Comparison of ENCODE assay signal across 21 mouse cellular contexts in the genomic region with DNA sequence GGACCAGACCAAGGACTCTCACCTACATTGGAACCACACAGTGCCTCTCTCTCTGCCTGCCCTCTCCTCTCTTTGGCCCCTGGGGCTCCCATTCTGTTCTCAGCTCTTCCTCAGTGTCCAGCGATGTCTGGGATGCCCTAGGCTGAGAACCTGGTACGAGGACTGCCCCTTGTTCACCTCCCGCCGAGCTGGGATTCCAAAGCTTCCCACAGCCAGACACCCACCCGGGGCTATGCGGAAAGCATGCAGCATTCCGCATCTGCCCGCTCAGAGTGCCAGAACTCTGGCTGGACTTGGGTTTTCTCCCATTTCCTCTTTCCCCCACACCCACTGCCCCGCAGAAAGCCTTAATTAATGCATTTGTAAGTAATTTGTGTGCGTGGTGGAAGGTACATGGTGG. TPM values are rescaled to one million over a fixed set of nuclear protein-coding genes. Genes with fewer than 3 reads are reported as not detected.
DNase-seq lines count a peak whose midpoint lies in the region; ATAC-seq and TF ChIP-seq lines count a peak whose summit lies in the region.
"Had no signal": no experiment of that assay in that cellular context is flagged by ENCODE, and none has a peak within 500 bp of the region (broad histone marks: within the 10 kb centered on the region; RNA-seq: fewer than 3 reads in every experiment).

No protein-coding gene starts in this region.

- DNase-seq in forebrain, embryonic 11.5 days (ENCODE audit: low spot score) = peak; percentile 52
- DNase-seq in midbrain, postnatal 0 days (ENCODE audit: low spot score) = no peak
- no peak for DNase-seq in limb, embryonic 10.5 days (ENCODE audit: low spot score)
- no peak for DNase-seq in thymus, postnatal 25 days
- no peak for DNase-seq in kidney, postnatal 10 days
- no peak for DNase-seq in lung, postnatal 4 days
- DNase-seq: adrenal gland, postnatal 10 days; B cell, adult 2 months; cerebellum, adult 11 months; cerebellum, adult 8-10 months; cerebellum, postnatal 14 days; embryo, embryonic 11 days; gastrocnemius, postnatal 36 days; heart, adult 18-20 months; heart, postnatal 10 days had no signal

- H3K9me3 ChIP-seq in forebrain, embryonic 11.5 days (ENCODE audit: control insufficient read depth, low read length) = no peaks in the 10 kb centered on the region
- H3K9me3 ChIP-seq in forebrain, embryonic 12.5 days = no peaks in the 10 kb centered on the region
- no peaks in the 10 kb centered on the region for H3K9me3 ChIP-seq in midbrain, embryonic 16.5 days (replicated peaks; ENCODE audit: control insufficient read depth, low read length, poor library complexity, severe bottlenecking)
- H3K9me3 ChIP-seq in midbrain, postnatal 0 days (ENCODE audit: low read length) = no peaks in the 10 kb centered on the region
- H3K9me3 ChIP-seq in limb, embryonic 10.5 days (replicated peaks) = no peaks in the 10 kb centered on the region
- H3K9me3 ChIP-seq: embryonic facial prominence, embryonic 13.5 days; heart, embryonic 10.5 days had no signal

- H3K27me3 ChIP-seq in forebrain, embryonic 11.5 days (ENCODE audit: control insufficient read depth, insufficient read depth, low read length) = no peaks in the 10 kb centered on the region
- H3K27me3 ChIP-seq in forebrain, embryonic 12.5 days = no peaks in the 10 kb centered on the region
- H3K27me3 ChIP-seq in midbrain, embryonic 16.5 days (ENCODE audit: control insufficient read depth, insufficient read depth, low read depth, low read length) = no peaks in the 10 kb centered on the region
- no peaks in the 10 kb centered on the region for H3K27me3 ChIP-seq in midbrain, postnatal 0 days (ENCODE audit: insufficient read depth, low read length)
- no peaks in the 10 kb centered on the region for H3K27me3 ChIP-seq in limb, embryonic 10.5 days (ENCODE audit: low read depth, poor library complexity, severe bottlenecking)
- H3K27me3 ChIP-seq: embryonic facial prominence, embryonic 13.5 days had no signal

- no peak for TF ChIP-seq CTCF in midbrain, postnatal 0 days (IDR thresholded peaks at IDR 0.05)

- H3K9ac ChIP-seq in forebrain, embryonic 11.5 days (ENCODE audit: low read length) = no peak overlapping the region
- H3K9ac ChIP-seq in forebrain, embryonic 12.5 days = no peak overlapping the region
- H3K9ac ChIP-seq in midbrain, embryonic 16.5 days (ENCODE audit: low read depth, low read length) = no peak overlapping the region
- no peak overlapping the region for H3K9ac ChIP-seq in midbrain, postnatal 0 days (replicated peaks; ENCODE audit: low read length, poor library complexity, severe bottlenecking)
- H3K9ac ChIP-seq: embryonic facial prominence, embryonic 13.5 days; hindbrain, embryonic 14.5 days had no signal

- H3K4me1 ChIP-seq in forebrain, embryonic 11.5 days (replicated peaks; ENCODE audit: control insufficient read depth, insufficient read depth, low read length) = no peaks in the 10 kb centered on the region
- no peaks in the 10 kb centered on the region for H3K4me1 ChIP-seq in forebrain, embryonic 12.5 days
- no peaks in the 10 kb centered on the region for H3K4me1 ChIP-seq in midbrain, embryonic 16.5 days (ENCODE audit: control insufficient read depth, insufficient read depth, low read length)
- no peaks in the 10 kb centered on the region for H3K4me1 ChIP-seq in midbrain, postnatal 0 days (ENCODE audit: insufficient read depth, low read length)
- peaks cover 19% of the 10 kb centered on the region for H3K4me1 ChIP-seq in limb, embryonic 10.5 days

- 59% methylated on average over 10 of the region's 10 CpGs for WGBS in forebrain, embryonic 11.5 days
- WGBS in forebrain, embryonic 12.5 days = 60% methylated on average over 10 of the region's 10 CpGs
- WGBS in midbrain, embryonic 16.5 days = 70% methylated on average over 10 of the region's 10 CpGs
- WGBS in midbrain, postnatal 0 days = 67% methylated on average over 10 of the region's 10 CpGs
- 62% methylated on average over 10 of the region's 10 CpGs for WGBS in limb, embryonic 10.5 days

- no peak overlapping the region for H3K4me3 ChIP-seq in forebrain, embryonic 11.5 days (ENCODE audit: low read depth, low read length)
- H3K4me3 ChIP-seq in forebrain, embryonic 12.5 days (replicated peaks) = no peak overlapping the region
- no peak overlapping the region for H3K4me3 ChIP-seq in midbrain, embryonic 16.5 days (ENCODE audit: low read depth, low read length)
- no peak overlapping the region for H3K4me3 ChIP-seq in midbrain, postnatal 0 days (ENCODE audit: low read depth, low read length)
- H3K4me3 ChIP-seq in limb, embryonic 10.5 days = no peak overlapping the region
- H3K4me3 ChIP-seq: embryonic facial prominence, embryonic 13.5 days; heart, embryonic 10.5 days had no signal

- no peak overlapping the region for H3K27ac ChIP-seq in forebrain, embryonic 11.5 days (ENCODE audit: low read depth, low read length)
- H3K27ac ChIP-seq in forebrain, embryonic 12.5 days = no peak overlapping the region
- no peak overlapping the region for H3K27ac ChIP-seq in midbrain, embryonic 16.5 days (ENCODE audit: low read length)
- H3K27ac ChIP-seq in midbrain, postnatal 0 days (ENCODE audit: low read depth, low read length) = no peak overlapping the region
- H3K27ac ChIP-seq in limb, embryonic 10.5 days = 0 out of 2 replicates have a peak overlapping the region, but pooled peaks have one; percentile 42
- H3K27ac ChIP-seq: embryonic facial prominence, embryonic 13.5 days; heart, embryonic 10.5 days; hindbrain, embryonic 14.5 days had no signal

- peaks cover 4% of the 10 kb centered on the region; the same call in 1 of the 2 replicates for H3K36me3 ChIP-seq in forebrain, embryonic 11.5 days (ENCODE audit: control insufficient read depth, insufficient read depth, low read length)
- peaks cover 27% of the 10 kb centered on the region for H3K36me3 ChIP-seq in forebrain, embryonic 12.5 days (replicated peaks)
- H3K36me3 ChIP-seq in midbrain, embryonic 16.5 days (ENCODE audit: control insufficient read depth, insufficient read depth, low read length) = peaks cover 11% of the 10 kb centered on the region
- peaks cover 8% of the 10 kb centered on the region; the same call in 1 of the 2 replicates for H3K36me3 ChIP-seq in midbrain, postnatal 0 days (ENCODE audit: insufficient read depth, low read length)
- H3K36me3 ChIP-seq in limb, embryonic 10.5 days = peaks cover 51% of the 10 kb centered on the region

- no peak for ATAC-seq in forebrain, embryonic 11.5 days (replicated peaks; ENCODE audit: low FRiP score)
- ATAC-seq in forebrain, embryonic 12.5 days (ENCODE audit: low FRiP score) = no peak
- ATAC-seq in midbrain, embryonic 16.5 days = 0 out of 2 replicates have a peak, but pooled peaks have one; percentile 17
- no peak for ATAC-seq in midbrain, postnatal 0 days (ENCODE audit: low FRiP score)
- ATAC-seq: forebrain, embryonic 14.5 days had no signal

- no peak overlapping the region for H3K4me2 ChIP-seq in forebrain, embryonic 11.5 days (ENCODE audit: low read depth, low read length, severe bottlenecking)
- H3K4me2 ChIP-seq in forebrain, embryonic 12.5 days = no peak overlapping the region
- H3K4me2 ChIP-seq in midbrain, embryonic 16.5 days (ENCODE audit: low read length) = no peak overlapping the region
- H3K4me2 ChIP-seq in midbrain, postnatal 0 days (ENCODE audit: low read depth, low read length, poor library complexity, severe bottlenecking) = no peak overlapping the region
- H3K4me2 ChIP-seq: embryonic facial prominence, embryonic 13.5 days; hindbrain, embryonic 14.5 days had no signal

RNA-seq across cellular contexts. Expression of gene Mmadhc, which starts 19.9 kb away (rescaled TPM):
- 160 and 170 TPM in 2 replicates for polyA plus RNA-seq in forebrain, embryonic 11.5 days (2014; fragmentation: Nextera tagmentation; extraction: Ambion mirVana)
- polyA plus RNA-seq in forebrain, embryonic 12.5 days (2016; fragmentation: Nextera tagmentation; extraction: Ambion mirVana) = 145 and 152 TPM in 2 replicates
- 126 TPM in 2 replicates for polyA plus RNA-seq in midbrain, embryonic 16.5 days (2015; fragmentation: Nextera tagmentation; extraction: Ambion mirVana)
- 56.8 and 58.0 TPM in 2 replicates for total RNA-seq in midbrain, postnatal 0 days (2014; rRNA removed)
- polyA plus RNA-seq in midbrain, postnatal 0 days (2015; fragmentation: Nextera tagmentation; extraction: Ambion mirVana) = 126 and 130 TPM in 2 replicates
- 169 and 179 TPM in 2 replicates for polyA plus RNA-seq in limb, embryonic 10.5 days (2016; fragmentation: Nextera tagmentation; extraction: Ambion mirVana)
